Mouse (Mus musculus) left cerebral cortex, postnatal 25 days (tissue): ENCODE results near the gene Notch4. TPM values are rescaled to one million over a fixed set of nuclear protein-coding genes. Genes with fewer than 3 reads are reported as not detected.

Source experiments
- DNase-seq, 2 experiments: peaks; one replicate each; pipeline ENCODE4 v3.0.0; 2022; ENCODE audit warnings: low spot score in 2 of 2, mixed read lengths in 1 of 2
- intact Hi-C: fragments of 180-260 bp; cut with DNase I; formaldehyde crosslinking; loops from one replicate; pipeline ENCODE4 v1.15.1; 2025
- total RNA-seq, 2 experiments: library from RNA; stranded (reverse); gene quantifications; 2 replicates each; pipeline ENCODE4 v1.2.3; 2021

Notch4 gene
- total RNA-seq, 2 experiments from 2014 or later, result 10.9 to 11.9 TPM

DNA sequence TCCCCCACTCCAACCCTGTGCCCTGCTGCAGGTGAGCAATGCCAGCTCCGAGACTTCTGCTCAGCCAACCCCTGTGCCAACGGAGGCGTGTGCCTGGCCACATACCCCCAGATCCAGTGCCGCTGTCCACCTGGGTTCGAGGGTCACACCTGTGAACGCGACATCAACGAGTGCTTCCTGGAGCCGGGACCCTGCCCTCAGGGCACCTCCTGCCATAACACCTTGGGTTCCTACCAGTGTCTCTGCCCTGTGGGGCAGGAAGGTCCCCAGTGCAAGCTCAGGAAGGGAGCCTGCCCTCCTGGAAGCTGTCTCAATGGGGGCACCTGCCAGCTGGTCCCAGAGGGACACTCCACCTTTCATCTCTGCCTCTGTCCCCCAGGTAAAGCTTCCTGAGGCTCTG lies 3.2 kb downstream of the Notch4 start:
- DNase-seq, result no peak
- intact Hi-C loops, result no loop called here

DNA sequence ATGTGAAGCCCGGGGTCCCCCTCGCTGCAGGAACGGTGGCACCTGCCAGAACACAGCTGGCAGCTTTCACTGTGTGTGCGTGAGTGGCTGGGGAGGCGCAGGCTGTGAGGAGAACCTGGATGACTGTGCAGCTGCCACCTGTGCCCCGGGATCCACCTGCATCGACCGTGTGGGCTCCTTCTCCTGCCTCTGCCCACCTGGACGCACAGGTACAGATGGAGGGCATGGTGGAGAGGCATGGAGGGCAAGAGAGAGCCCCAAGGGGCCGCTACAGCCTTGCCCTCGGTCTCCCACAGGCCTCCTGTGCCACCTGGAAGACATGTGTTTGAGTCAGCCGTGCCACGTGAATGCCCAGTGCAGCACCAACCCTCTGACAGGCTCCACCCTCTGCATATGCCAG lies 4.4 kb downstream of the Notch4 start:
- DNase-seq, result no peak
- intact Hi-C loops, result no loop called here

DNA sequence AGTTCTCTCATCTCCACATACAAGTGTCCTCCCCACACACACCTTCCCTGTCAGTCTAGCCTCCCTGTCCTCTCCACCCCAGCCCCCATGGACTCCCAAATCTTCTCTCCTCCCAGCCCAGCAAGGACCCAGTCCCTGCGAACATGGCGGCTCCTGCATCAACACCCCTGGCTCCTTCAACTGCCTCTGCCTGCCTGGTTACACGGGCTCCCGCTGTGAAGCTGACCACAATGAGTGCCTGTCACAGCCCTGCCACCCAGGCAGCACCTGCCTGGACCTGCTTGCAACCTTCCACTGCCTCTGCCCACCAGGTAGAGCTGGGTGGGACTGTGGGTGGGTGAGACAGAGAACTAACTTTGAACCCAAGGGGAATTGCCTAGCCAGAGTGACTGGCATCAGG lies 5.9 kb downstream of the Notch4 start:
- DNase-seq, result no peak
- intact Hi-C loops, result no loop called here

DNA sequence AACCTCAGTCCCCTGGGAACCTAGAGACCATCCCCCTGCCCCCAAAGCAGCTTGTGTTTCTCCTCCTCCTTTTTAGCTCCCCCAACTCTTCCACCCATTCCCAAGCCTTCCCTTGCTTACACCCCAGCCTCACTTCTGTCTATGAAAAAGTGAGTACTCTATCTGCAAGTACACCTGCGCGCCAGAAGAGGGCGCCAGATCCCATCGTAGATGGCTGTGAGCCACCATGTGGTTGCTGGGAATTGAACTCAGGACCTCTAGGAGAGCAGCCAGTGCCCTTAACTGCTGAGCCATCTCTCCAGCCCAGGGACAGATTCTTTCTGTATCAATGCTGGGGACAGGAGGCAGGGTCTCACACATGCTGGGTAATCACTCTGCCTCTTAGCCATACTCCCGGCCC lies 7.8 kb downstream of the Notch4 start:
- intact Hi-C loops, result no loop called here

DNA sequence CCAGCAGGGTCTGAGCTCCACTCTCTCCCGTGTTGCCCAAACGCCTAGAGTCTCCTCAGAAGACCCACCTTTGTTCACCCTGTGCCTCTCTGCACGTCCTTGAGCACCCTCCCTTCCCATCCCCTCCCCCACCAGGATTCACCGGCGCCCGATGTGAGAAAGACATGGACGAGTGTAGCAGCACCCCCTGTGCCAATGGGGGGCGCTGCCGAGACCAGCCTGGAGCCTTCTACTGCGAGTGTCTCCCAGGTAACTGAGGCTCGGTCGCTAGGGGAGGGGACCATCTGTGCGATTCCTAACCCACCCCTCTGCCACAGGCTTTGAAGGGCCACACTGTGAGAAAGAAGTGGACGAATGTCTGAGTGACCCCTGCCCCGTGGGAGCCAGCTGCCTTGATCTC lies 8.3 kb downstream of the Notch4 start:
- no peak for DNase-seq
- intact Hi-C loops, result no loop called here

More for the DNA sequence above, 7.8 kb downstream of the Notch4 start:
- DNase-seq, result no peak

DNA sequence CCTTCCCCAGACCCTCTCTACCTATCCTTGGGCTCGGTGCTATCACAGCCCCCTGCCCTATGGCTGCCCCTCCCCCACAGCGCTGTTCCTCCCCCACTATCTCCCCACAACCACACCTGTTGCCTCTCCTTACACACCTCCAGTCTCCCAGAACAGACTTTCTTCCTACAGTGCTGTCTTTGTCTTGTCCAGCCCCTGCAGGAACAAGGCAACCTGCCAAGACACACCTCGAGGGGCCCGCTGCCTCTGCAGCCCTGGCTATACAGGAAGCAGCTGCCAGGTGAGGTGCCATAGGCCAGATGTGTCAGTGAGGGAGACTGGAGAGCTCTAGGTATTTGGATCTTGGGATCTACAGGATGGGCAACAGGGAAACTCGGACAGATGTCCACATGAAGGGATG lies 12.5 kb downstream of the Notch4 start:
- intact Hi-C loops, result no loop called here

DNA sequence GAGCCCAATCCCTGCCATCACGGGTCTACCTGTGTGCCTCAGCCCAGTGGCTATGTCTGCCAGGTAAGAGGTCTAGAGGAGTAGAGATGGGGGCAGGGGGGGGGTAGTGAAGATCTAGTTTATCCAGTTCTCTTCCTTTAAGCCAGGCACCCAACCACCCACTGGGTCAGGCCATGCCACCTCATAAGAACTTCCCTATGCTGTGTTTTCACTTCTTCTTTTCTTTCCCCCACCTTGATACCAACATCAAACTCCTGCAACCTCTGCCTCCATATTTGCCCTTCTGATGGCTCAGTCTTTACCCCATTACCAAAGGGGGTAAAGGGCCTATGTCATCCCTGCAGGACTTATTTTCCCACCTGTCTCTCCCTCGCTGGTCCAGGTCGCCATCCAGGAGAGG lies 14.0 kb downstream of the Notch4 start:
- no peak for DNase-seq
- intact Hi-C loops, result no loop called here

More for the DNA sequence above, 12.5 kb downstream of the Notch4 start:
- DNase-seq, result no peak

DNA sequence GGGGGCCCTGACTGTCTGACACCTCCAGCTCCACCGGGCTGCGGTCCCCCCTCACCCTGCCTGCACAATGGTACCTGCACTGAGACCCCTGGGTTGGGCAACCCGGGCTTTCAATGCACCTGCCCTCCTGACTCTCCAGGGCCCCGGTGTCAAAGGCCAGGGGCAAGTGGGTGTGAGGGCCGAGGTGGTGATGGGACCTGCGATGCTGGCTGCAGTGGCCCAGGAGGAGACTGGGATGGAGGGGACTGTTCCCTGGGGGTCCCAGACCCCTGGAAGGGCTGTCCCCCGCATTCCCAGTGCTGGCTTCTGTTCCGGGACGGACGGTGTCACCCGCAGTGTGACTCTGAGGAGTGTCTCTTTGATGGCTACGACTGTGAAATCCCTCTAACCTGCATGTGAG lies 18.5 kb downstream of the Notch4 start:
- intact Hi-C loops, result no loop called here
- no peak for DNase-seq

DNA sequence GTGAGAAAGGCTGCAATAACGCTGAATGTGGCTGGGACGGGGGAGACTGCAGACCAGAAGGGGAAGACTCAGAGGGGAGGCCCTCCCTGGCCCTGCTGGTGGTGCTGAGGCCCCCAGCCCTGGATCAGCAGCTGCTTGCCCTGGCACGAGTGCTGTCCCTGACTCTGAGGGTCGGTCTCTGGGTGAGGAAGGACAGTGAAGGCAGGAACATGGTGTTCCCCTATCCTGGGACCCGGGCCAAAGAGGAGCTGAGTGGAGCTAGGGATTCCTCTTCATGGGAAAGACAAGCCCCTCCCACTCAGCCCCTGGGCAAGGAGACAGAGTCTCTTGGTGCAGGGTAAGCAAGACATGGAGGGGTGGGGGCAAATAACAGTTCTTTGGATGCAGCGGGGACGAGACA lies 19.3 kb downstream of the Notch4 start:
- intact Hi-C loops, result no loop called here
- no peak for DNase-seq

DNA sequence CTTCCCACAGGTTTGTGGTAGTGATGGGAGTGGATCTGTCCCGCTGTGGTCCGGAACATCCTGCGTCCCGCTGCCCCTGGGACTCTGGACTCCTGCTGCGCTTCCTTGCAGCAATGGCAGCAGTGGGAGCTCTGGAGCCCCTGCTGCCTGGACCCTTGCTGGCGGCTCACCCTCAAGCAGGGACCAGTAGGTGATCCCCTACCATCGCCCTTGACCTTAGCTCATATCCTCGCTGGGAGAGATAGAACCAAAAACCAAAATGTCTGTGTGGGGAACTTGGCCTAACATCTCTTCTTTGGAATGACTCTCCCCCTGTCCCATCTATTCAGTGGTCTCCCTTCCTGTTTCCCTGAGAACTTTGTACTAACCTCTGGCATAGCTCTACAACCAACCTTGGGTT lies 19.8 kb downstream of the Notch4 start:
- intact Hi-C loops, result no loop called here
- DNase-seq, result no peak

DNA sequence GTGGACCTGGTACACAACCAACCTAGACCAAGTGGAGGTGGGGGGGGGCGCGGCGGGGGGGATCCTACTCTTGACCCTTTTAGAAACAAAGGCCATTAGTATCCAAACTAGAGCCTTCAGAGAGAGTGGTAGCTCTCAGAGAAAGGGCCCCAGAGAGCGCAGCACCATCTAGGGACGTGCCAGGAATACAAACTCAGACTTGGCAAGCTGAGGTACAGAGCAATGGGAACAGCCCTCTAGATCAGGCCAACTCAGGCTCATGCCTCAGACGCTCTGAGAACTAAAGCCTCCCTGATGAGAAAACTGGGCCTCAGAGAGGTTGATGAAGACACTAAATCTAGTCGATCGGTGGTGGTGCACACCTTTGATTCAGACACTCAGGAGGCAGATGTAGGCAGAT lies 21.1 kb downstream of the Notch4 start:
- intact Hi-C loops, result no loop called here
- peak in 1 of 2 experiments; percentile 47 for DNase-seq

DNA sequence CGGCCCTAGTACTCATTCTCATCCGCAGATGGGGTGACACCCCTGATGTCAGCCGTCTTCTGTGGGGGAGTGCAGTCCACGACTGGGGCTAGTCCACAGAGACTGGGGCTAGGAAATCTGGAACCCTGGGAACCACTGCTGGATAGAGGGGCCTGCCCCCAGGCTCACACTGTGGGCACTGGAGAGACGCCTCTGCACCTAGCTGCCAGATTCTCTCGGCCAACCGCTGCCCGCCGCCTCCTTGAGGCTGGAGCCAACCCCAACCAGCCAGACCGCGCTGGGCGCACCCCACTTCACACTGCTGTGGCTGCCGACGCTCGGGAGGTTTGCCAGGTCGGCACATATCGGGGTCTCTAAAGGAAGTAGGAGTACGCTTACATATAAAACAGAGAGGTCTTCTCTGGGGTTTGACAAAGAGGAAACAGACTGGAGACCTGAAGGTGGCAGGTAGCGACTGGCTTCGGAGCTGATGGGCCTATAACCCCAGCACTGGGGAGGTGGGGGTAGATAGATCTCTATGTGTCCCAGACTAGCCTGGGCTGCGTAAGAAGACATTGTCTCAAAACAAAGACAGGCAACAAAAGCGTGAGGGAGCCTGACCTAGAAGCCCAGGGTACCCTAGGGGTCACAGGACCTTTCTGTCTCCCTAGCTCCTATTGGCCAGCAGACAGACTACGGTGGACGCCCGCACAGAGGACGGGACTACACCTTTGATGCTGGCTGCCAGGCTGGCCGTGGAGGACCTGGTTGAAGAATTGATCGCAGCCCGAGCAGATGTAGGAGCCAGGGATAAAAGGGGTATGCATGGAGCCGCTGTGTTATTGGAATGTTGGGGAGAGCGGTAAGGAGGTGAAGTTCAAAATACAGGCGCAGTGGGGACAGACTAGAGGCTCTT lies 22.1 kb downstream of the Notch4 start:
- intact Hi-C loops, result no loop called here
- DNase-seq, result no peak

DNA sequence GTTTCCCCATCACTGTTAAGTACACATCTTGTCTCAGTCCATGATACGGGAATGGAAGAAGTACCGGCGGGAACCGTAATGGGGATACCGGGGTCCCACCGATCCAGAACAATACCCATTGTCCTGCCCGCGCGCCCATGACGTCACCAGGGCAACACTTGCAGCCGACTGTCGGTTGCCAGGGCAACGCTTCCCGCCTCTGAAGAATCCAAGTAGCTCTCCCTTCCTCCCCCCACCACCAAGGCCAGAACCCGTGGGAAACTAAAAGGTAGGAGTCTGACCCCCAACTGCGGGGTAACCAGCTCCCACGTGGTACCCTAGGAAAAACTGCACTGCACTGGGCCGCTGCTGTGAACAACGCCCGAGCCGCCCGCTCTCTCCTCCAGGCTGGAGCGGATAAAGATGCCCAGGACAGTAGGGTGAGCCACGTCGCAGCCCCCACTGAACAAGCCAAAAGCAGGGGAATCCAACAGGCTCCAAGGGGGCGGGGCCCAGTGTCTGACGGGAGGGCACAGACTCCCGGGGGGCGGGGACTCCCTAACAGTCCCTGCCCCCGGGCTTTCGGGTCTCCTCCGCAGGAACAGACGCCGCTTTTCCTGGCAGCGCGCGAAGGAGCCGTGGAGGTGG lies 22.8 kb downstream of the Notch4 start:
- intact Hi-C loops, result loop anchor here (1.0 kb wide), 1 partner anchor 465 kb away; the partner anchor contains the start of gene Brd2
- DNase-seq, result peak; percentile 90 to 92

DNA sequence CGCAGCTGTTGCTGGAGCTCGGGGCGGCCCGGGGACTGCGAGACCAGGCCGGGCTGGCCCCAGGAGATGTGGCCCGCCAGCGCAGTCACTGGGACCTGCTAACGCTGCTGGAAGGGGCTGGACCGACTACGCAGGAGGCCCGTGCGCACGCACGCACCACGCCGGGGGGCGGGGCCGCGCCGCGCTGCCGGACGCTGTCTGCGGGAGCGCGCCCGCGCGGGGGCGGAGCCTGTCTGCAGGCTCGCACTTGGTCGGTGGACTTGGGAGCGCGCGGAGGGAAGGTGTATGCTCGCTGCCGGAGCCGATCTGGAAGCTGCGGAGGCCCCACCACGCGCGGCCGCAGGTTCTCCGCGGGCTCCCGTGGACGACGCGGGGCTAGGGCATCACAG lies 23.3 kb downstream of the Notch4 start:
- peak; percentile 99 for DNase-seq
- intact Hi-C loops, result loop anchor here (1.0 kb wide), 1 partner anchor 465 kb away; the partner anchor contains the start of gene Brd2

DNA sequence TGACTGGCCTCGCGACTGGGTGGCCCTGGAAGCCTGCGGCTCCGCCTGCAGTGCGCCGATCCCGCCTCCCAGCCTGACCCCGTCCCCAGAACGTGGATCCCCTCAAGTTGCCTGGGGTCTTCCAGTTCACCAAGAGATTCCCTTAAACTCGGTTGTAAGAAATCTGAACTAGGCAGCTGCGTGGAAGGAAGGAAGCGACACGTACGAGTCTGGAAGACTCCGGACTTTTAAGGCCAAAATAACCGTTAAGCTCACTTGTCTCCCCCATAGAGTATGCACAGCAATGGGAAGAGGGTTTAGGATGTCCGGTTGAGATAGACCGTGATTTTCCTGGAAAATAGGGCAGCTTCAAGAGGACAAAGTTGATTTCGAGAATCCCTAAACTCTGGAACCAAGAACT lies 23.7 kb downstream of the Notch4 start:
- DNase-seq, result no peak
- intact Hi-C loops, result loop anchor here (1.0 kb wide), 1 partner anchor 466 kb away; the partner anchor contains the start of gene Brd2

DNA sequence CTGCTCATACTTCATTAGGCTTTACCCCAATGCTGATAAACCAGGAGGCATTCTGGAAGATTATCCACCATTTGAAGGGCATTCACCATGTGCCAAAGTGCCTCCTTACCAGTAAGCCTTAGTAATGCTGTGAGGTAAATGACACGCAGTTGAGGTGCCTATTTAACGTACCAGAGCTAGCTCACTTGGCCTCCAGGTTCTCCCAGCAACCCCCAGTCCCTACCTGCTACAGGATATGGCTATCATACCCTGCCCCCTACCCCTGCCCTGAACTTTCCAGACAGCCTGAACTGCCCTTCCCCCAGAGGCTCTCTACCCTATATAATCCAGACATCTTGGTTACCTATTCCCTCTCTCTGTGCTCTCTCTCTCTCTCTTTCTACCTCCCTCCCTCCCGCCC lies 24.7 kb downstream of the Notch4 start:
- intact Hi-C loops, result no loop called here
- no peak for DNase-seq

DNA sequence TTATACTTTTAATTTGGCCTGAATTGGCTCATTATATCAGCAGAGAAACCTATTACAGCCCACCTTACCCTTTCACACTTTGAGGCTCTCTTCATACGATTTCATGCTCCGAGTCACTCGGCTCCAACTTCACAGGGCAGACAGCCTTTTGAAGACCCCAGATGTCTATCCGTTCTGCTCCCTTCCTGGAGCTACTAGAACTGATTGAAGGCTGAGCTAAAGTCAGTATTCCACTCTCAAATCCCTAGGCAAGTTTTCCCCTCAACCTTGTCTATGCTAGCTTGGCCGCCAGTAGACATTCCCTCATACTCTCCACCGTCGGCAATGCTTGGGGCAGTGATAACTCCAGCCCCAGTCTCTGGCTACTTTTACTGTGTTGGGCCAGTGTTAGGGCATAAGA lies 25.1 kb downstream of the Notch4 start:
- intact Hi-C loops, result no loop called here

DNA sequence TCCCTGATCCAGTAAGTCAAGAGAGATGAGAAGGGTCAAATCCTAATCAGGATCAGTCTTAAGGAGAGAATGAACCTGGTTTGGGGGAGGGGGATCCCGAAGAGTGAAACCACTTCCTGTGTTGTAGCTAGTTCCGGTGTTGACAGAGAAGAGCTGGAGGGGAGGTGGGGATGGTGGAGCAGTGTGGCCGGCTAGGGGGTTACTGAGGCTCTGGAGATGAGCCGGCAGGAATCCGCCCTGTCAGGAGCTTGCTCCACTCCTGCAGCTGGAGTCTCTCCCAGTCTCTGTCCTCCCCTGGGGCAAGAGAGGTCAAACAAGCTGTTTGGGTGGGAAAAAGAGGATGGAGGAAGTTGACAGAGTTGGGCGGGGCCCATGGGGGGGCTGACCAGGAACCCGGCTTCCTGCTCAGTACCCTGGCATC lies 25.6 kb downstream of the Notch4 start, which contains the start of gene Gpsm3:
Gene Gpsm3 (plus strand): TSS at position 126 of the 421 bp plus-strand sequence.
- no peak for DNase-seq
- intact Hi-C loops, result loop anchor here (5.0 kb wide), 1 partner anchor 38 kb away; the partner anchor contains the start of genes Ppt2 and Prrt1

More for the DNA sequence above, 25.1 kb downstream of the Notch4 start:
- no peak for DNase-seq

DNA sequence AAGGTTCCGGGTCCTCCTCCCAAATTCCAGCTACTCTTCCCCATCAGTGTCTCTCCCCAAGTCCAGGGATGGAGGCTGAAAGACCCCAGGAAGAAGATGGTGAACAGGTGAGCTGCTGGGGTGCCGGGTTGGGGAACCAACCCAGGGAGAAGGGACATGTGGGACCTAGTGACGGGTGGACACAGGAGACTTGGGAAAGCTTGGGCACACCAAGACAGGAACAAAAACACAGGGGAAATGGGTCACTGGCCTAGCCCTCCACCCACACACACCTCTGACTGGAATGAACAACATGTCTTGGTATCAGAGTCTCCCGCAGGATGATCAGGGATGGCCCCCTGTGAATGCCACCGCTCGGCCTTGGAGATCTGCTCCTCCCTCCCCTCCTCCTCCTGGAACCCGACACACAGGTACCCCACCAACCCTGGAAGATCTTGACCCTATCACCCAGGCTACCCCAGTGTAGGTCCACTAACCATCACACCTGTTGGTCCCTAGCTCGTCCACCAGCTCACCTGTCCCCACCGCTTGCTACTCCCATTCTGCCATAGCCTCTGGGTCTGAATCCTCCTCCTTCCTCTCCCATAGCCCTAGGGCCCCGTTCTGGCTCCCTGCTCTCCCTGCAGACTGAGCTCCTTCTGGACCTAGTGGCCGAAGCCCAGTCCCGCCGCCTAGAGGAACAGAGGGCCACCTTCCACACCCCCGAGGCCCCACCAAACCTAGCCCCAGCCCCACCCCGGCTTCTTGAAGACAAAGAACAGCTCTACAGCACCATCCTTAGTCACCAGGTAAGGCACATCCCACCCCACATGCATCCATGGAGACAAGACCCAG lies 26.3 kb downstream of the Notch4 start:
- DNase-seq, result no peak
- intact Hi-C loops, result loop anchor here (5.0 kb wide), 1 partner anchor 37 kb away; the partner anchor contains the start of genes Ppt2 and Prrt1
